Mouse (Mus musculus): Measurements from ENCODE around the gene Tmem121. TPM values are rescaled to one million over a fixed set of nuclear protein-coding genes. Genes with fewer than 3 reads are reported as not detected.
"Not testable (repeated sequence)": the region's sequence is repeated elsewhere in the genome, so short reads cannot be mapped to it uniquely, and the experiment has no call there.

Tmem121 gene
- total RNA-seq, 2 experiments from 2014 or later = 1.4 to 1.5 TPM

GRCm38 (mm10) chr12:113187584-113188295 lies 2.0 kb downstream of the Tmem121 start:
- peak; percentile 83 for DNase-seq

GRCm38 (mm10) chr12:113188349-113189055 lies 2.8 kb downstream of the Tmem121 start:
- DNase-seq = no peak

- no peak for DNase-seq
Observed at GRCm38 (mm10) chr12:113193423-113193822, 7.7 kb downstream of the Tmem121 start.

GRCm38 (mm10) chr12:113199132-113199531 lies 13.4 kb downstream of the Tmem121 start:
- not testable (repeated sequence) for DNase-seq

- DNase-seq = no peak
Observed at GRCm38 (mm10) chr12:113201301-113201700, 15.6 kb downstream of the Tmem121 start.

- no peak for DNase-seq
Observed at GRCm38 (mm10) chr12:113202008-113202407, 16.3 kb downstream of the Tmem121 start.

GRCm38 (mm10) chr12:113203522-113203921 lies 17.8 kb downstream of the Tmem121 start:
- no peak for DNase-seq

GRCm38 (mm10) chr12:113205251-113205942 lies 19.7 kb downstream of the Tmem121 start:
- no peak for DNase-seq

- no peak for DNase-seq
Observed at GRCm38 (mm10) chr12:113207737-113208136, 22.0 kb downstream of the Tmem121 start.

- no peak for DNase-seq
Observed at GRCm38 (mm10) chr12:113210586-113211378, 25.1 kb downstream of the Tmem121 start.

- no peak for DNase-seq
Observed at GRCm38 (mm10) chr12:113211772-113212171, 26.0 kb downstream of the Tmem121 start.

- DNase-seq = no peak
Observed at GRCm38 (mm10) chr12:113212326-113212924, 26.7 kb downstream of the Tmem121 start.

GRCm38 (mm10) chr12:113213226-113213625 lies 27.5 kb downstream of the Tmem121 start:
- DNase-seq = no peak

- DNase-seq = no peak
Observed at GRCm38 (mm10) chr12:113214072-113214808, 28.5 kb downstream of the Tmem121 start.

GRCm38 (mm10) chr12:113214972-113215666 lies 29.4 kb downstream of the Tmem121 start:
- no peak for DNase-seq

- peak; percentile 75 for DNase-seq
Observed at GRCm38 (mm10) chr12:113215667-113216346, 30.1 kb downstream of the Tmem121 start.

GRCm38 (mm10) chr12:113217306-113218242 lies 31.8 kb downstream of the Tmem121 start:
- DNase-seq = peak; percentile 75

- peak; percentile 52 for DNase-seq
Observed at GRCm38 (mm10) chr12:113219867-113220266, 34.1 kb downstream of the Tmem121 start.

- peak; percentile 71 for DNase-seq
Observed at GRCm38 (mm10) chr12:113220447-113220846, 34.7 kb downstream of the Tmem121 start.

Measured in heart, postnatal 4 days (tissue).